Mouse (Mus musculus) right cerebral cortex, adult 2 months (tissue): ENCODE results near the gene Dctn1.
A peak's percentile ranks its signal among the peaks of the same experiment; 100 is the strongest.

Experiments used
- DNase-seq, 2 experiments: peaks; one replicate each; pipeline ENCODE4 v3.0.0; 2021 to 2022; ENCODE audit warnings: low spot score in 2 of 2

The Dctn1 gene

GRCm38 (mm10) chr6:83165607-83166242 lies at the start of gene Dctn1:
TSS of gene Dctn1 (plus strand) at chr6:83165920.
- DNase-seq = peak; percentile 94

- no peak for DNase-seq
Measured at GRCm38 (mm10) chr6:83116373-83117164, 49.2 kb upstream of the Dctn1 start.

DNA sequence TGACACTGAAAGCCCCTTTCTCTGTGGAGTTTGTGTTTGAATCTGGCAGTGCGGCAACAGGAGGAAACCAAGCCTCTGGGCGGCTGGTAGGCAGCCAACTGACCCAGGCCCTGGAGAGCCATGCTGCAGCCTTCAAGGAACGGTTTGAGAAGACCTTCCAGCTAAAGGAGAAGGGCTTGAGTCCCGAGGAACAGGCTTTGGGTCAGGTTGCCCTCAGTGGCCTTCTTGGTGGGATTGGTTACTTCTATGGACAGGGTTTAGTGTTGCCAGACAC lies 48.6 kb upstream of the Dctn1 start:
- no peak for DNase-seq

- DNase-seq = no peak
Measured at GRCm38 (mm10) chr6:83117616-83118015, 48.1 kb upstream of the Dctn1 start.

- DNase-seq = no peak
Measured at GRCm38 (mm10) chr6:83118369-83118768, 47.4 kb upstream of the Dctn1 start.

DNA sequence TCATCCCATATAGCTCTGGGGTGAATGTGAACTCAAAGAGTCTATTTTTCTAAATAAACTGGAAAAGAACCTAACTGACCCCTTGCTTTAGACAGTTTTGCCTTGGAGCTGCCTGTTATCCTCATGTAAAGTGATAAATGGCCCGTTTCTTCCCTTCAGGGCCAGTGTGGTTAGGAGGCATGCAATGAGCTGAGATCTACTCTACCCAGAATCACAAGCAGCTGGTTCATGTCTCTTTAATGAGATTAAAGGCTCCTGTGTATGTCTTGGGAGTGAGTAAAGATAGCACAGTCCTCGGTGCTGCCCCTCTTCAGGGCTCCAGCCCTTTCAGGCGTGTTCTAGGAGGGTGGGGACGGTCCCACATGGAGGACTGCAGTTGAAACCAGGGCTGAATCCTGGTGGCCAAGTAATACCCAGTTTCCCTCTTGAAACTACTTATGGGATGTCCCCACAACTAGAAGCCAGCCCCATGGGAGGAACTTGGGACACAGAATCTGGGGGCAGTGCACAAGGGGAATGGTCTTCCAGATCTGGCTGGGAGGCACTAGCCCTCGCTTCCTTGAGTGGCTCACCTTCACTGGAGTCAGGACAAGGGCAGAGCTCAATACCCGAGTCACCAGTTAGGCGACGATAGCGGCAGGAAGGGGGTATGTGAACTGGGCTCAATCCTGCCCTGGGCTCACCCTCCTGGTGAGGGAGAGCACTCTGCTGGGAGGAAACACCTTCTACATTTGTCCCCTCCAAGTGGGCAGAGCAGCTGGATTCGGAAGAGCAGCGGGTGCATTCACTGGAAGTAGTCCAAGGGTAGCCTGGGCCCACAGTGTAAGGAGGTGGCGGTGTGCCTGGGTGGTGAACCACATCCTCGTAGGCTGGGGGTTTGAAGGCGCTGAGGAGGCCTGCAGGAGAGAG lies 46.6 kb upstream of the Dctn1 start:
- no peak for DNase-seq

DNA sequence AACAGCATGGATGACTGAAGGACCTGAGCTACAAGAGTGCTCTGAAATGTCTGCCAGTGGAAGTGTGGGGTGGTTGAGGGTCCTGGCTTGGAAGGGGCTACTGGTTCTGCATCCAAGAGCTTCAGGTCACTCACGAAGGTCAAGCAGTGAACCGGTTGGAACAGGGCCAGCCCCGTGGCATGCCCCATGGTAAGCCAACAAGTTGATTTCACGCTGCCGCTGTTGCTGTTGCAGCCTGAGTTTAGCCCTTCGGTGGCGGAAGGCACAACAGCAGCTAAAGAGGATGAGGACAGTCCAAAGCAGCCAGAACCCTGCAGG lies 46.0 kb upstream of the Dctn1 start:
- DNase-seq = no peak

DNA sequence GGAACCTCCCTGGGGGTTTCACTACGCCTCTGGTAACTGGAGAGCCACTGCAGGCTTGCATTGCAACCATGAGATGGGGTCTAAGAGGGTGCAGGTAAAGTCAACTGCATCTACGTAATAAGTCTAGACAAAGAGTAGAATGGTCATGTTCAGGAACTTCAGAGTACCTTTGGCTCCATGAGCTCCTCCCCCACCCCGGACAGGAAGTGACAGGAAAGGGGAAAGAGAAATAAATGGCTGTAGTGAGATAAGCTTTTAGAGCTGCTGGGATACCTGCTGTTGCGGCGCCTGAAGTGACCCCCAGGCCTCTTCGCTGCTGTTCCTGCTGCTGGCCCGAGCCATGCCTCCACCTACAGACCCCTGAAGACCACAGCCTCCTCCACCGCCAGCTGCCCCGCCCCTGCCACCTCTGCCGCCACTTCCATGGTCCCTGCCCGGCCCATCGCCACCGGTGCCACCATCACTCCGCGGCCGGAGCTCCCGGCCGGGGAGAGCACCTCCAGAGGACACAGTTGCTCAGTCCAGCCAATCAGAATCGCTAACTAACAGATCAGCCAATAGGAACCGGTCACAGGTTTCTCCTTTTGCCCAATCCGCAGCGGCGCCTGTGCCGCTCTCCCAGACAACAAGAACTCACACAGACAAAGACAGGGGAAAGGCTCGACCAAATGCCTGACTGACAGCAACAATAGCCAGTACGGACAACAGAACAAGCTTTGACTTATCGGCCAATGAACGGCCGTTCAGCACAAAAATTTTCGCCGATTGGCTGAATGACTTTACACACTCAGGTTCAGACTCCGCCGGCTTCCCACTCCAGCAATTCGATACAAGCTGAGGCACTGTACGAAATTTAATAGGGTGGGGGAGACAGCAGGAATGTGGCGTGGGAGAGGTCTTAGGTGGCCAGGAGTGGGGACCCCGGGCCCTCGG lies 44.5 kb upstream of the Dctn1 start, which contains the start of gene Wbp1:
Gene Wbp1, minus strand, starts transcription at position 630 of the 933 bp plus-strand sequence.
- peak; percentile 97 for DNase-seq

- DNase-seq = peak; percentile 11 to 29
Measured at GRCm38 (mm10) chr6:83121863-83122710, 43.6 kb upstream of the Dctn1 start.

- DNase-seq = no peak
Measured at GRCm38 (mm10) chr6:83122961-83123360, 42.8 kb upstream of the Dctn1 start.

- DNase-seq = peak; percentile 89 to 90
Measured at GRCm38 (mm10) chr6:83124851-83125312, 40.8 kb upstream of the Dctn1 start.

DNA sequence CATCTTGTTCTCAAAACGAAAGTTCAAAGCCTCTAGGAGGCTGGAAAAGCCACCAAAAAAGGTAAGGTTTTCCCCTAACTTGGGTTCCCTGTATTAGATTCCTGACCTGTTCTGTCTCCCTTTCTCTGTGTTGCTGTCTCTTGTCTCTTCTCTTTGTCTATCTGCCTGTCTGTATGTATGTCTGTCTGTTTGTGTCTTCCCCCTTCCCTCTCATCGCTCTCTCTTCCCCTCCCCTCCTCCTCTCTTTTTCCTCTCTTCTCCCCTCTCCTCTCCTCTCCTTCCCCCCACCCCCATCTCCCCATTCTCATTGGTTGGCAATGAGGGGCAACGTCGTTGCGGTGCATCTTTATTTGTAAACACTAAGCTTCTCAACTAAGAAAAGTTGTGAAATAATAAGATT lies 40.4 kb upstream of the Dctn1 start, which contains the start of gene Ino80b:
Gene Ino80b, minus strand, starts transcription at position 101 of the 400 bp plus-strand sequence.
- DNase-seq = no peak

- DNase-seq = no peak
Measured at GRCm38 (mm10) chr6:83127419-83127818, 38.3 kb upstream of the Dctn1 start.

GRCm38 (mm10) chr6:83131469-83132034 lies 34.2 kb upstream of the Dctn1 start:
- no peak for DNase-seq

GRCm38 (mm10) chr6:83132176-83132919 lies 33.4 kb upstream of the Dctn1 start:
- DNase-seq = no peak

DNA sequence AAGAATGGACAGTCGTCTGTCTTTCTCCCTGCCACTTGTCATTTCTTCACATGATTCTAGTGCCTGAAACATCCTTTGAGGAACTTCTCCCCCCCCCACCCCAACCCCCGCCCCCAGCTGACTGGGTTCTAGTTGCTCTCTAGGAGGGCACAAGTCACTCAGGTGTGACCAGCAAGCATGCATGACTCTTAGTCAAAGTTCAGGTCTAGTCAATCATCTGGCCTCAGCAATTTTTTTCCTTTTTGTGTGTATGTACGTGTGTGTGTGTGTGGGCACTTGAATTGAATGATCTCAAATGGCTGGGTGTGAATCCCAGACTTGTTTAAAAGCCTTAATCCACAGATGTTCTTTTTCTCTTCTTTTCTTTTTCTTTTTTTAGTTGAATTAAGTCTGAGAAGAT lies 31.5 kb upstream of the Dctn1 start:
- DNase-seq = no peak

DNA sequence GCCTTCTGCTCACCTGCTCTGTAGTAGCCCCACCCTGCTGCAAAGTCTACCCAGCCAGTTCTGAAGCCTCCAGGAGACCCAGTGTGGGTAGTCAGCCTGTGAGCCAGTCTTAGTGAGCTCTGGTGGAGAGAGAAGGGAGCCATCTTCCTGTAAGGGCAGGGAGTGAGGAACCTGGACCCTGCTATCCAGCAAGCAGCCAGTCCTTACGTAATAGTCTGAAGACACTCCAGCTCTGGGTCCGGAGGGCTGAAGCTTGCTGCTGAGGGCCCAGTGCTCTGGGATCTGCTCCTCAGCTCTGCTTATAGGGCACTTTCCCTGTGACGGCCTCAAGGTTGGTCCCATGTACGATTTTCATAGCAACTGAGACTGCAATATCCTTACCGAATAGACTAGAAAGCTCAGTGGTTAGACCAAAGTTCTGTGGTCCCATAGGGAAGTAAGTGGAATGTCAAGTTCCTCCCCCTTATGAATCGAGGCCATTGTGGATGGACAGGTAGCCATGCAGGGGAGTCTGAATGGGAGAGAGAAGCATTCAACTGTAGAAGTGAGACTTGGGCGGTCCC lies 30.7 kb upstream of the Dctn1 start, which contains the start of gene Rtkn:
Gene Rtkn, plus strand, starts transcription at position 513 of the 563 bp plus-strand sequence.
- DNase-seq = no peak

GRCm38 (mm10) chr6:83135571-83136161 lies 30.1 kb upstream of the Dctn1 start:
- DNase-seq = no peak
